Mouse (Mus musculus) central nervous system, embryonic 11.5 days (tissue): Measurements from ENCODE around the gene Prss16. TPM values are rescaled to one million over a fixed set of nuclear protein-coding genes. Genes with fewer than 3 reads are reported as not detected.

Experiments used
- polyA plus RNA-seq: library from polyadenylated mRNA; depleted of rRNA; stranded (reverse); fragments of >200 nt; gene quantifications from 2 replicates; pipeline ENCODE4 v1.2.3, GENCODE M21; 2012; rRNA removed

Gene Prss16
- polyA plus RNA-seq, result 0.24 and 0.47 TPM in 2 replicates

GRCm38 (mm10) chr13:22009642-22010041, at the start of gene Prss16:
Prss16 (minus strand) TSS chr13:22009742.

DNA sequence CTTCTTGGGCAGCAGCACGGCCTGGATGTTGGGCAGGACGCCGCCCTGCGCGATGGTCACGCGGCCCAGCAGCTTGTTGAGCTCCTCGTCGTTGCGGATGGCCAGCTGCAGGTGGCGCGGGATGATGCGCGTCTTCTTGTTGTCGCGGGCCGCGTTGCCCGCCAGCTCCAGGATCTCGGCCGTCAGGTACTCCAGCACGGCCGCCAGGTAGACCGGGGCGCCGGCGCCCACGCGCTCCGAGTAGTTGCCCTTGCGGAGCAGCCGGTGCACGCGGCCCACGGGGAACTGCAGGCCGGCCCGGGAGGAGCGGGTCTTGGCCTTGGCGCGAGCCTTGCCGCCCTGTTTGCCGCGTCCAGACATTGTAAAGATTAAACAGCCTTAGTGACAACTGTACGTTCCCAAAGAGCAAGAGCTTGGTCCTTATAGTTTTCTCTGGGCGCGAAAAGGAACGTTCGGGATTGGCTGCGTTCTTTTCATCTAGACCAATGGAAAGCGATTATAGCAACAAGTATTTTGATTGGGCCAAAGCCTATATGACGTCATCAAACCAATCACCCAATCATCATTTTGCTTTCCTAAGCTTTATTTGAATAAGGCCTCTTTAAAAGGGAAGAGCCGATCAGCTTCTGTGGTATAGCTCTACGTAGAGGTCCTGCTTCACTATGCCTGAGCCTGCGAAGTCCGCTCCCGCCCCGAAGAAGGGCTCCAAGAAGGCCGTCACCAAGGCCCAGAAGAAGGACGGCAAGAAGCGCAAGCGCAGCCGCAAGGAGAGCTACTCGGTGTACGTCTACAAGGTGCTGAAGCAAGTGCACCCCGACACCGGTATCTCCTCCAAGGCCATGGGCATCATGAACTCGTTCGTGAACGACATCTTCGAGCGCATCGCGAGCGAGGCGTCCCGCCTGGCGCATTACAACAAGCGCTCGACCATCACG, 33.3 kb upstream of the Prss16 start, which contains the start of the genes Hist1h2ag and Hist1h2bj:
Gene Hist1h2ag, minus strand, starts transcription at position 377 of the 935 bp plus-strand sequence.
Gene Hist1h2bj, plus strand, starts transcription at position 647 of the 935 bp plus-strand sequence.

GRCm38 (mm10) chr13:22041142-22041536, 31.6 kb upstream of the Prss16 start, which contains the start of gene Hist1h4i:
Hist1h4i (minus strand) TSS chr13:22041362.

DNA sequence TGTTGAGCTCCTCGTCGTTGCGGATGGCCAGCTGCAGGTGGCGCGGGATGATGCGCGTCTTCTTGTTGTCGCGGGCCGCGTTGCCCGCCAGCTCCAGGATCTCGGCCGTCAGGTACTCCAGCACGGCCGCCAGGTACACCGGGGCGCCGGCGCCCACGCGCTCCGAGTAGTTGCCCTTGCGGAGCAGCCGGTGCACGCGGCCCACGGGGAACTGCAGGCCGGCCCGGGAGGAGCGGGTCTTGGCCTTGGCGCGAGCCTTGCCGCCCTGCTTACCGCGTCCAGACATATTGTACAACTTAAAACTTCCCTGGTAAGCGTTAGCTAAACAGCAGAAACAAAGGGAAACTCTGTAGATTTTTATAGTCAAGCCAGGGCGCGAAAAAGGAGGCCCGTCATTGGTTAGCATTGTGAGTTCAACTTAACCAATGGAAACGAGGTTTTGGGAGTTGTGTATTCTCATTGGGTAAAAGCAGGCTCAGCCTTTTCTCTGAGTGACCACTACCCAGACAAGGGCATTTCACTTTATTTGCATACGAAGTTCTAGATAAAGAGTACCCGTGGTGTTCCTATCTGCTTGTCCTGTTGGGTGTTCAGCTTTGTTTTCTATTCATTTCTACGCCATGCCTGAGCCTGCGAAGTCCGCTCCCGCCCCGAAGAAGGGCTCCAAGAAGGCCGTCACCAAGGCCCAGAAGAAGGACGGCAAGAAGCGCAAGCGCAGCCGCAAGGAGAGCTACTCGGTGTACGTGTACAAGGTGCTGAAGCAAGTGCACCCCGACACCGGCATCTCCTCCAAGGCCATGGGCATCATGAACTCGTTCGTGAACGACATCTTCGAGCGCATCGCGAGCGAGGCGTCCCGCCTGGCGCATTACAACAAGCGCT, 26.0 kb upstream of the Prss16 start, which contains the start of the genes Hist1h2ah and Hist1h2bk:
Gene Hist1h2ah, minus strand, starts transcription at position 302 of the 882 bp plus-strand sequence.
Gene Hist1h2bk, plus strand, starts transcription at position 604 of the 882 bp plus-strand sequence.

DNA sequence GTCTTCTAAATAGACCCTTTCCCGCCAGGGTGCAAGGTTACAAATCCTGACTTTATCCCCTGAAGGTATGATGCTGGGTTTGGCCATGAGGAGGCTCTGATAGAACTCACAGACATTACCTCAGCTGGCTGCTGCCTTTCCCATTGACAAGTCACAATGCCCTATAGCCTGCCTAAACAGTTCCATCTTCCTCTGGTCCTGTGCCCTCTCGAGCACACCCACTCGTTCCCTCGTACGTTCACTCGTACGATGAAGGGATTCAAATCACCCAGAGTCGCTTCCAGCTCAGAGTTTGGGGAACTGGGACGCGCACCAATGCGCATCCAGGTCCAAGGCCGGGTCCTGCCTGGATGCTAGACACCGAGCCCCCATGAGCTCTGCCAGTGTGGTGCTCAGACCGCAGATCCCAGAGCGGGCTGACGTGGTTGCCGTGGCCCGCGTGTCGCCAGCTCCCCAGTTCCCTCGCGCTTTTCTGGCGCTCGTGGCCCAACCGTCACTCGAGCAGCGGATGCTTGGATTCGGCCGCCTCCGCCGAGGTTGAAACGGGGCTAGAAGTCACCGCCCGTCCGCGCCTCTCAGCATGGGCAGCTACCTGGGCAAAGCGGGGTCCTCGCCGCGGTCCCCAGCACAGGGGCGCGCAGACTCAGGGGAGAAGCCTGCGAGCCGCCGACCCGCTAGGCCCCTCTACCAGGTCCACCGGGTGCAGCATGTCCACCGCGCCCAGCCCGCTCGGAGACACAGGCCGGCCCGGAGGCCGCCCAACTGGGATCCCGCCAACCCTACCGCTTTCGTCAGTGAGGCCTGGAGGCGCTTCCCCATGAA, 28.4 kb downstream of the Prss16 start, which contains the start of gene Pom121l2:
Gene Pom121l2, plus strand, starts transcription at position 214 of the 822 bp plus-strand sequence.

Other genes with a start within 250 kb of the Prss16 start
- gene Hist1h1b, start 229.1 kb downstream of the Prss16 start, polyA plus RNA-seq, result 8.9 and 15.5 TPM in 2 replicates
- gene Hist1h3i, start 226.4 kb downstream of the Prss16 start, polyA plus RNA-seq, result 45.2 and 84.3 TPM in 2 replicates
- gene Hist1h2an, start 222.5 kb downstream of the Prss16 start, polyA plus RNA-seq, result 11.9 and 22.1 TPM in 2 replicates
- gene Hist1h2bp, start 222.3 kb downstream of the Prss16 start, polyA plus RNA-seq, result 1.1 and 3.4 TPM in 2 replicates
- 18.6 and 19.5 TPM in 2 replicates for gene Hist1h2bq, start 199.5 kb downstream of the Prss16 start, polyA plus RNA-seq
- gene Hist1h2ao, start 199.3 kb downstream of the Prss16 start, polyA plus RNA-seq, result 1.2 TPM in 1 of 2 replicates, not detected in the other
- gene Hist1h4m, start 198.0 kb downstream of the Prss16 start, polyA plus RNA-seq, result 38.4 TPM in 1 of 2 replicates, not detected in the other
- gene Hist1h4n, start 177.5 kb downstream of the Prss16 start, polyA plus RNA-seq, result 25.3 and 35.4 TPM in 2 replicates
- gene Hist1h2ap, start 176.2 kb downstream of the Prss16 start, polyA plus RNA-seq, result 59.8 and 81.8 TPM in 2 replicates
- 8.4 and 17.0 TPM in 2 replicates for gene Hist1h2br, start 176.0 kb downstream of the Prss16 start, polyA plus RNA-seq
- 13.1 and 19.9 TPM in 2 replicates for gene Zfp184, start 64.6 kb downstream of the Prss16 start, polyA plus RNA-seq
- 0.04 TPM in 1 of 2 replicates, not detected in the other for gene Pom121l2, start 28.5 kb downstream of the Prss16 start, polyA plus RNA-seq
- gene Hist1h2ah, start 25.8 kb upstream of the Prss16 start, polyA plus RNA-seq, result 11.5 and 15.7 TPM in 2 replicates
- gene Hist1h2bk, start 26.1 kb upstream of the Prss16 start, polyA plus RNA-seq, result 21.2 and 30.1 TPM in 2 replicates
- gene Hist1h4i, start 31.6 kb upstream of the Prss16 start, polyA plus RNA-seq, result 60.0 and 87.2 TPM in 2 replicates
- 45.5 and 69.8 TPM in 2 replicates for gene Hist1h2ag, start 33.2 kb upstream of the Prss16 start, polyA plus RNA-seq
- 14.7 and 26.0 TPM in 2 replicates for gene Hist1h2bj, start 33.5 kb upstream of the Prss16 start, polyA plus RNA-seq
- gene Vmn1r188, start 74.7 kb upstream of the Prss16 start, polyA plus RNA-seq, result not detected in 2 replicates
- gene Vmn1r189, start 96.1 kb upstream of the Prss16 start, polyA plus RNA-seq, result not detected in 2 replicates
- not detected in 2 replicates for gene Vmn1r191, start 174.2 kb upstream of the Prss16 start, polyA plus RNA-seq
- gene Vmn1r192, start 181.4 kb upstream of the Prss16 start, polyA plus RNA-seq, result not detected in 2 replicates
- gene Vmn1r193, start 213.4 kb upstream of the Prss16 start, polyA plus RNA-seq, result not detected in 2 replicates
- not detected in 2 replicates for gene Vmn1r194, start 234.5 kb upstream of the Prss16 start, polyA plus RNA-seq